Mouse (Mus musculus) G1E (cell line): Measurements from ENCODE around the gene Rgs3. TPM values are rescaled to one million over a fixed set of nuclear protein-coding genes. Genes with fewer than 3 reads are reported as not detected.

Experiments used
- ATAC-seq: 2 replicates; pipeline ENCODE4 v1.8.0; 2016; ENCODE audit warnings: mild to moderate bottlenecking; ENCODE audit not compliant: insufficient number of reproducible peaks, poor library complexity, low FRiP score, severe bottlenecking; ENCODE audit errors: extremely low read depth
- DNase-seq: peaks from one replicate; pipeline ENCODE4 v3.0.0; 2012; ENCODE audit warnings: low spot score
- H3K27me3 ChIP-seq: 2 replicates; pipeline ENCODE4 v1.6.1; 2012; ENCODE audit warnings: mild to moderate bottlenecking, low read length, inconsistent platforms; ENCODE audit not compliant: insufficient read depth
- H3K36me3 ChIP-seq: replicated peaks from 2 replicates; pipeline ENCODE3; 2012; ENCODE audit warnings: mild to moderate bottlenecking, inconsistent platforms
- H3K4me1 ChIP-seq: 2 replicates; pipeline ENCODE4 v1.6.1; 2012; ENCODE audit warnings: low read depth, low read length, inconsistent platforms, mixed read lengths; ENCODE audit not compliant: insufficient read depth
- H3K4me3 ChIP-seq: 2 replicates; pipeline ENCODE4 v1.5.1; 2012; ENCODE audit warnings: low read depth, mild to moderate bottlenecking, inconsistent platforms, low read length, moderate library complexity, mixed read lengths
- H3K9me3 ChIP-seq: replicated peaks from 2 replicates; pipeline ENCODE4 v1.6.1; 2012; ENCODE audit warnings: inconsistent platforms
- CTCF ChIP-seq: IDR thresholded peaks from 2 replicates; pipeline ENCODE4 v1.5.1; 2012; ENCODE audit warnings: low read depth, low read length, inconsistent platforms, mixed read lengths
- GATA1 ChIP-seq: IDR thresholded peaks from 2 replicates; pipeline ENCODE4 v1.6.1; 2012; ENCODE audit warnings: borderline replicate concordance, low read length, inconsistent platforms, mixed read lengths
- GATA2 ChIP-seq: IDR thresholded peaks from 2 replicates; pipeline ENCODE4 v1.6.1; 2012; ENCODE audit warnings: low read depth, low read length, inconsistent platforms, borderline replicate concordance
- POLR2AphosphoS5 ChIP-seq: IDR thresholded peaks from 2 replicates; pipeline ENCODE4 v1.6.1; 2012; ENCODE audit warnings: low read depth, low read length, inconsistent platforms; ENCODE audit not compliant: insufficient replicate concordance
- TAL1 ChIP-seq: conservative IDR thresholded peaks from 2 replicates; pipeline ENCODE4 v1.6.1; 2012; ENCODE audit warnings: low read depth, low read length, inconsistent platforms, mixed read lengths
- polyA plus RNA-seq: library from polyadenylated mRNA; stranded (reverse); fragments of >175 nt; gene quantifications from 2 replicates; pipeline ENCODE4 v1.2.3, GENCODE M21; 2012
- total RNA-seq, 2 experiments: library from RNA; stranded (forward) in 1 of 2; stranded (reverse) in 1 of 2; fragments of 200-1000 nt in 1 of 2; fragments of >200 nt in 1 of 2; fragmentation: Nextera tagmentation in 1 of 2; gene quantifications; 2 replicates each; pipeline ENCODE4 v1.2.3; 2014 to 2017

Gene Rgs3
- total and polyA plus RNA-seq, 3 experiments, result 0.16 TPM; not detected in 2

DNA sequence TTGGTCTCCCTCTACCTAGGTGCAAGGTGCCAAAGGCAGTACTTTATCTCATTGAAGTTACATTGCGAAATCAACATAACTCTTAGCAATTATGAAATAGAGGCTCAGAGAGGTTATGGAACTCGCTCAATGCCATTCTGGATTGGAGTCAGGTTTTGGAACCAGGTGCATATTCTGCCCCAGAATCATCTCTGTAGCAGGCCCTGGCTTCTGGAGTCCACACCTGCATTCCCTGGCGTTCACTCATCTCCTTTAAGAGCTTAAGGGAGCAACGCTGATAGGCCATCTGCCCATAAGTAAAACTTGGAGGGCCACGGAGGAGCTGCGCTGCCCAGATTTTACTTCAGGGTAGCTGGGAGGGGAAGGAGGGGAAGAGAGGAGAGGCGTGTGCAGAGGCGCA lies 42.6 kb upstream of the Rgs3 start:
- Histone ChIP-seq H3K4me1 (peaks cover 83% of the 10 kb centered on the region), H3K9me3 (no peaks in the 10 kb centered on the region), H3K36me3 (peaks cover 45% of the 10 kb centered on the region), H3K27me3 (no peaks in the 10 kb centered on the region), H3K4me3 (peak overlapping the region; percentile 77; the same call in 1 of the 2 replicates)
- ATAC-seq, result no peak
- DNase-seq, result no peak
- TF ChIP-seq GATA1 (no peak), TAL1 (no peak), GATA2 (no peak), CTCF (no peak), POLR2AphosphoS5 (no peak)

- Histone ChIP-seq H3K9me3 (no peaks in the 10 kb centered on the region), H3K4me3 (peak overlapping the region; percentile 77), H3K27me3 (no peaks in the 10 kb centered on the region), H3K36me3 (peaks cover 45% of the 10 kb centered on the region), H3K4me1 (peaks cover 84% of the 10 kb centered on the region)
- DNase-seq (no peak), ATAC-seq (no peak)
- no peak for TF ChIP-seq TAL1
- no peak for TF ChIP-seq GATA2
- TF ChIP-seq POLR2AphosphoS5, result no peak
- TF ChIP-seq GATA1, result no peak
- TF ChIP-seq CTCF, result no peak
Observed at GRCm38 (mm10) chr4:62517538-62518415, 41.9 kb upstream of the Rgs3 start.

DNA sequence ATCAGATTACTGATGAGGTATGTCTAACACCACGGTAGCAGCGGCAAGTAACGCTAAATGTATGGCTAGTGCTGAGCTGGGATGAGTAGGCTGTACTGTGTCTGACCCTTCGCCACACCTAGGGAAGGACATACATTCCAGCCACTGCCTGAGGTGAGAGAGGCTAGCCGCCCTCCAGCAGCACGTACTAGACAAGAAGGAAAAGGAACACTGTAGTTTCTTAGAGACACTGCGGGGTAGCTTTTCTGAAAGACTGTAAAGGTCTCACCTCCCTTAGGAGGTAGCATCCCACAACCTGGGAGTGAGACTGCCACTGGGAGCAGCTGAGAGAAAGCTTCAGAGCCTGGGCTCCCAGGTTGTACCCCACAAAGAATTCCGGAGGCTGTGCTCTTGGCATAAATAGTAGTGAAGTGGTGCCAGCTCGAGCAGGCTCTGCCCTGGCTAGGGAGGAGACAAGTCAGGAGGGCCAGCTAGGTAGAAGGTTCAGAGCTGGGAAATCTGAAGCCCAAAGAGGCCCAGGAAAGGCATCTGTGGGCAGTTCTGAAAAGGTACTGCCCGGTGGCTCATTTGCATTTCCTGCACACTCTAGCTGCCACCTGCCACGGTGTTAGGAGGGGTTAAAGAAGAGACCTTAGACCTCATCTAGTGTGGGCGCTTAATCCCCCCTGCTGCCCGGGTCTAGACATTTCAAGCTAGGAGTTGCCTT lies 41.1 kb upstream of the Rgs3 start:
- H3K9me3 ChIP-seq, result no peaks in the 10 kb centered on the region
- peak overlapping the region; percentile 77 for H3K4me3 ChIP-seq
- H3K4me1 ChIP-seq, result peaks cover 83% of the 10 kb centered on the region
- H3K36me3 ChIP-seq, result peaks cover 45% of the 10 kb centered on the region
- ATAC-seq (no peak), DNase-seq (peak; percentile 66)
- TF ChIP-seq CTCF (no peak), GATA2 (no peak), POLR2AphosphoS5 (no peak), TAL1 (no peak), GATA1 (no peak)
- no peaks in the 10 kb centered on the region for H3K27me3 ChIP-seq

- H3K27me3 ChIP-seq, result no peaks in the 10 kb centered on the region
- DNase-seq, result peak; percentile 80
- ATAC-seq, result peak; percentile 12
- no peak for TF ChIP-seq TAL1
- no peak for TF ChIP-seq GATA1
- no peak for TF ChIP-seq CTCF
- no peak for TF ChIP-seq GATA2
- no peak for TF ChIP-seq POLR2AphosphoS5
- peaks cover 44% of the 10 kb centered on the region for H3K36me3 ChIP-seq
- peaks cover 82% of the 10 kb centered on the region for H3K4me1 ChIP-seq
- H3K4me3 ChIP-seq, result peak overlapping the region; percentile 77
- no peaks in the 10 kb centered on the region for H3K9me3 ChIP-seq
Observed at GRCm38 (mm10) chr4:62519122-62519848, 40.4 kb upstream of the Rgs3 start.

GRCm38 (mm10) chr4:62519849-62520233 lies 39.8 kb upstream of the Rgs3 start, which contains the start of gene Alad:
TSS of gene Alad (minus strand) at chr4:62519918.
- ATAC-seq, result peak; percentile 10
- H3K4me1 ChIP-seq, result peaks cover 83% of the 10 kb centered on the region
- H3K36me3 ChIP-seq, result peaks cover 47% of the 10 kb centered on the region

More at GRCm38 (mm10) chr4:62519849-62520233, 39.8 kb upstream of the Rgs3 start, which contains the start of gene Alad:
- no peaks in the 10 kb centered on the region for H3K27me3 ChIP-seq
- peak within 1 kb of the TSS; percentile 77 for H3K4me3 ChIP-seq
- no peaks in the 10 kb centered on the region for H3K9me3 ChIP-seq
- TF ChIP-seq POLR2AphosphoS5, result no peak
- no peak for TF ChIP-seq GATA1
- no peak for TF ChIP-seq GATA2
- no peak for TF ChIP-seq TAL1
- TF ChIP-seq CTCF, result no peak
- DNase-seq, result peak; percentile 90
